Mouse (Mus musculus) midbrain, embryonic 13.5 days (tissue): ENCODE measurements around the gene Ranbp3l. TPM values are rescaled to one million over a fixed set of nuclear protein-coding genes. Genes with fewer than 3 reads are reported as not detected.

Experiments used
- ATAC-seq: fragments of 200-750 bp; cut with Nextera tagmentation; 2 replicates; pipeline ENCODE4 v1.8.0; 2017; ENCODE audit warnings: mild to moderate bottlenecking, moderate TSS enrichment, moderate library complexity
- H3K27ac ChIP-seq: fragments of 300-500 bp; sonication (generic); 2 replicates; pipeline ENCODE4 v1.5.1; 2015; ENCODE audit warnings: inconsistent platforms, mild to moderate bottlenecking, moderate library complexity
- H3K27me3 ChIP-seq: fragments of 300-500 bp; sonication (generic); 2 replicates; pipeline ENCODE4 v1.6.1; 2015; ENCODE audit warnings: mild to moderate bottlenecking, inconsistent platforms
- H3K36me3 ChIP-seq: fragments of 300-500 bp; sonication (generic); 2 replicates; pipeline ENCODE4 v1.6.1; 2015; ENCODE audit warnings: mild to moderate bottlenecking, inconsistent platforms
- H3K4me1 ChIP-seq: fragments of 300-500 bp; sonication (generic); replicated peaks from 2 replicates; pipeline ENCODE4 v1.6.1; 2015; ENCODE audit warnings: inconsistent platforms
- H3K4me2 ChIP-seq: fragments of 300-500 bp; sonication (generic); replicated peaks from 2 replicates; pipeline ENCODE4 v1.6.1; 2015; ENCODE audit warnings: moderate library complexity, mild to moderate bottlenecking, inconsistent platforms
- H3K4me3 ChIP-seq: fragments of 300-500 bp; sonication (generic); replicated peaks from 2 replicates; pipeline ENCODE4 v1.5.1; 2015; ENCODE audit warnings: mild to moderate bottlenecking, inconsistent platforms
- H3K9ac ChIP-seq: fragments of 300-500 bp; sonication (generic); replicated peaks from 2 replicates; pipeline ENCODE4 v1.6.1; 2015; ENCODE audit warnings: mild to moderate bottlenecking, inconsistent platforms
- H3K9me3 ChIP-seq: fragments of 300-500 bp; sonication (generic); 2 replicates; pipeline ENCODE4 v1.6.1; 2016; ENCODE audit warnings: mild to moderate bottlenecking, inconsistent platforms
- WGBS: fragments of 180-500 bp; shearing (Covaris S2); methylation state at CpG from one replicate; pipeline ENCODE4 v1.1.7; 2015; 5-methylcytosine and 5-hydroxymethylcytosine counted together
- polyA plus RNA-seq: library from polyadenylated mRNA; unstranded; fragments of >200 nt; fragmentation: Nextera tagmentation; extraction: Ambion mirVana; gene quantifications from 2 replicates; pipeline ENCODE4 v1.2.1, GENCODE M21; 2015

The Ranbp3l gene
- polyA plus RNA-seq, 1 experiment from 2014 or later, result 12.7 TPM

DNA sequence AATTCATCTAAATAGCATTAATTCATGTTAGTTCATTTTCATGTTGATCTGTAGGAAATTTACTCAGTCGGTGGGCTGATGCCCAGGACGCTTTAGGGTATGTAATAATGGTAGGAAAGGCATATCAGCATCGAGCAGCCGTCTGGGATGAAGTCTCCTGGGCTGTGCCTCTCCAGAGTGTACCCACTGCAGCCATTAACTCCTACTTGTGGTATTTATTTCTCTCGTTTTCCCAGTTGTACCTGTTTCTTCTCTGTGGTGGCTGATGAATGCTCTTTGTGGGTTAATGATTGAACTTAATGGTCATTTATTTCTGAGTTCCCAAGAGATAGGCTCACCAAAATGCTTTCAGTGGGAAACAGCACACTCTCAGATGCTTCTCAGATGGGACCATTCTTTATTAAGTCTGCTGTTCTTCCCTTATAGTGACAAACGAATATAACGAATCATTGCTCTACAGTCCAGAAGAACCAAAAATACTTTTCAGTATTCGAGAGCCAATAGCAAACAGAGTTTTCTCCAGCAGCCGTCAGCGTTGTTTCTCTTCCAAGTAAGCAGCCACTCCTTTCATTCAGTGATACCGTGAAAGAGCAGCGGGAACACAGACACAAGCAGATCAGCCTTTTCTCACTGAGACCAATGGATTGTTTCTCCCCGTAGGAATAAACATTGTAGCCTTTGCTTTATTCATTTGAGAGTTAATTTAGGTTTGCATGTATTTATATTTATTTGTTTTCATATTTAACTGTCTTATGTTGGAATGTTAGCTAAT, 138.7 kb downstream of the Ranbp3l start:
- H3K9me3 ChIP-seq, result no peaks in the 10 kb centered on the region
- ATAC-seq, result no peak
- WGBS, result 90% methylated on average over 13 of the region's 13 CpGs

GRCm38 (mm10) chr15:9110526-9111347, 143.0 kb downstream of the Ranbp3l start:
- Histone ChIP-seq H3K36me3 (peaks cover 51% of the 10 kb centered on the region), H3K9me3 (no peaks in the 10 kb centered on the region), H3K4me2 (no peak overlapping the region), H3K9ac (no peak overlapping the region), H3K27ac (no peak overlapping the region), H3K27me3 (no peaks in the 10 kb centered on the region), H3K4me3 (no peak overlapping the region), H3K4me1 (no peaks in the 10 kb centered on the region)
- no peak for ATAC-seq
- WGBS, result 87% methylated on average over 6 of the region's 6 CpGs

More for the DNA sequence above, 138.7 kb downstream of the Ranbp3l start:
- Histone ChIP-seq H3K4me2 (no peak overlapping the region), H3K4me1 (no peaks in the 10 kb centered on the region), H3K27me3 (no peaks in the 10 kb centered on the region), H3K4me3 (no peak overlapping the region), H3K27ac (no peak overlapping the region), H3K36me3 (peaks cover 30% of the 10 kb centered on the region), H3K9ac (no peak overlapping the region)

DNA sequence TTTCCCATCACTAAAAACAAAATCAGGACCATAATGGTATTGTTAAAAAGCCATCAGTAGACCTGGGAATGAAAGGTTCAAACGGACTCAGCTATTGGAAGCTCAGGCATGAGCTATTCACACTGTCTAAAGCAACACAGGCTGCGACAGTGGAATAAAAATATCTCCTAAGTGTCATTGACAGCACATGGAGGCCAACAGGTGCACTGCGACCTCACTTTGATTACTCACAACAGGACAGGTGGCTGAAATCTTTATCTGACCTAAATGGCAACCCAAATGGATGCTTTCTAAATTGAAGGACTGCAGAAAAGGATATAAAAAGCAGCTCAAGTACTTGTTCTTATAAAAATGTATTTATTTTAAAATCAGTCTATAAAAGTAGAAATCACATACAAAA, 143.9 kb downstream of the Ranbp3l start:
- Histone ChIP-seq H3K27me3 (no peaks in the 10 kb centered on the region), H3K36me3 (peaks cover 59% of the 10 kb centered on the region), H3K9me3 (no peaks in the 10 kb centered on the region), H3K9ac (no peak overlapping the region), H3K4me2 (no peak overlapping the region), H3K4me3 (no peak overlapping the region), H3K27ac (no peak overlapping the region), H3K4me1 (no peaks in the 10 kb centered on the region)
- WGBS, result 87% methylated on average over 3 of the region's 3 CpGs
- ATAC-seq, result no peak

GRCm38 (mm10) chr15:9113556-9113955, 145.8 kb downstream of the Ranbp3l start:
- H3K4me3 ChIP-seq, result no peak overlapping the region
- H3K27ac ChIP-seq, result no peak overlapping the region
- no peaks in the 10 kb centered on the region for H3K9me3 ChIP-seq
- no peaks in the 10 kb centered on the region for H3K4me1 ChIP-seq
- H3K9ac ChIP-seq, result no peak overlapping the region
- peaks cover 67% of the 10 kb centered on the region for H3K36me3 ChIP-seq
- H3K27me3 ChIP-seq, result no peaks in the 10 kb centered on the region
- 89% methylated on average over 9 of the region's 9 CpGs for WGBS
- H3K4me2 ChIP-seq, result no peak overlapping the region
- ATAC-seq, result no peak

DNA sequence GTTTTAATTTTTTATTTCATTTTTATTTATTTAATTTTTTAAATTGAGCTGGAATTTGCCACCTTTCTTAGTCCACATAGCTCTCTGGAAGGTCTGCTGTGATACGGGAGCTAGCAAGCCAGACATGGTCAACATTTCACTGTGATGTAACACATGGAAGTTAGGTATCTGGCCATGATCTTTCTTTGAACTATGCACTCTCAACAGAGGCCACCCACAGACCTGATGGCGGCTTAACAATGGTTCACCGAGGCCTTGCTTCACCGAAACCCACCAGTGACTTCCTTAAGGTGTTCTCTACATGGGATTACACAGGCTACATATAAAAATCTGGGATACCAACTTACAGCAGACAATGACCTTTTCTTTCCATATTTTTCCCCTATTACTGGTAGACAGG, 146.4 kb downstream of the Ranbp3l start:
- Histone ChIP-seq H3K27ac (no peak overlapping the region), H3K27me3 (no peaks in the 10 kb centered on the region), H3K9ac (no peak overlapping the region), H3K4me2 (no peak overlapping the region), H3K4me1 (no peaks in the 10 kb centered on the region), H3K36me3 (peaks cover 73% of the 10 kb centered on the region), H3K9me3 (no peaks in the 10 kb centered on the region), H3K4me3 (no peak overlapping the region)
- 85% methylated on average over 4 of the region's 4 CpGs for WGBS
- ATAC-seq, result no peak

- no peak overlapping the region for H3K9ac ChIP-seq
- peaks cover 74% of the 10 kb centered on the region for H3K36me3 ChIP-seq
- H3K27ac ChIP-seq, result no peak overlapping the region
- 0 out of 2 replicates have a peak, but pooled peaks have one; percentile 24 for ATAC-seq
- H3K4me3 ChIP-seq, result no peak overlapping the region
- H3K4me1 ChIP-seq, result no peaks in the 10 kb centered on the region
- WGBS, result 83% methylated on average over 5 of the region's 5 CpGs
- H3K27me3 ChIP-seq, result no peaks in the 10 kb centered on the region
- H3K9me3 ChIP-seq, result no peaks in the 10 kb centered on the region
- H3K4me2 ChIP-seq, result no peak overlapping the region
Measured at GRCm38 (mm10) chr15:9114599-9114998, 146.8 kb downstream of the Ranbp3l start.

Other genes with a start within 250 kb of the Ranbp3l start
- 27.2 and 27.4 TPM in 2 replicates for gene Nadk2, start 103.3 kb downstream of the Ranbp3l start, polyA plus RNA-seq
- 3.7 and 3.9 TPM in 2 replicates for gene Lmbrd2, start 172.6 kb downstream of the Ranbp3l start, polyA plus RNA-seq
- gene Skp2, start 187.5 kb downstream of the Ranbp3l start, polyA plus RNA-seq, result 37.3 and 38.0 TPM in 2 replicates